Mouse (Mus musculus) skeletal muscle tissue, adult 2 months (tissue): Measurements from ENCODE around the gene Arap2.
"Not testable (repeated sequence)": the region's sequence is repeated elsewhere in the genome, so short reads cannot be mapped to it uniquely, and the experiment has no call there.

Experiments used
- DNase-seq: peaks from one replicate; pipeline ENCODE4 v3.0.0-alpha.2; 2012; ENCODE audit warnings: low read depth, low spot score

Arap2 gene

DNA sequence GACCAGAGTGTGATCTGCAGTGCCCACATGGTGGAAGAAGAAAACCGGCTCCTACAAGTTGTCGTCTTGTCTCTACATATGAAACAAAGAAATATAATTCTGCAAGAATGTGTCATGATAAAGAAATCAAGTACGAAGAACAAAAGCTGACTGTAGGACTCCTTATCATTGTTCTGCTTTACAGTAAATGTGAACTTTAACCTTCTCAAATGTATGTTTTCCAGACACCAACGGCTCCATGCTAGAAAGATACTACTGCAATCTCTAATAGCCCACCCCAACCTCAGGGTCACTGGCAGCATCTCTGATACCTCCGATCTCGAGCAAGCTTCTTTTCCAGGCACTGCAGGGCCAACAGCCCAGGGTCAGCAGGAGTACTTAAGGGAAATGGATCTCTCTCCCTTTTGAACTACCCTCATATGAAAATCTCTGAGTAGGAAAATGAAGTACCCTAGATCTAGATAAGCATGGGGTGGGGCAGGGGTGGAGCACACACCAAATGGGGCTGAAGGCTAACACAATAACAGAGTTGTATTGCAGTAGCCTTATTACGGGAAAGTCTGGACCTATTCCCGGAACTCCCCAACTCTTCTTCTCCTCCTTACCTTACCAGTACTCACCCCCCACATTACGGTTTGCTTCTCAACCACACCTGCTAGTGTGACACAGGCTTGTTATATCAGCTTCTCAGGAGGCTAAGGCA, 22.6 kb downstream of the Arap2 start:
- no peak for DNase-seq

DNA sequence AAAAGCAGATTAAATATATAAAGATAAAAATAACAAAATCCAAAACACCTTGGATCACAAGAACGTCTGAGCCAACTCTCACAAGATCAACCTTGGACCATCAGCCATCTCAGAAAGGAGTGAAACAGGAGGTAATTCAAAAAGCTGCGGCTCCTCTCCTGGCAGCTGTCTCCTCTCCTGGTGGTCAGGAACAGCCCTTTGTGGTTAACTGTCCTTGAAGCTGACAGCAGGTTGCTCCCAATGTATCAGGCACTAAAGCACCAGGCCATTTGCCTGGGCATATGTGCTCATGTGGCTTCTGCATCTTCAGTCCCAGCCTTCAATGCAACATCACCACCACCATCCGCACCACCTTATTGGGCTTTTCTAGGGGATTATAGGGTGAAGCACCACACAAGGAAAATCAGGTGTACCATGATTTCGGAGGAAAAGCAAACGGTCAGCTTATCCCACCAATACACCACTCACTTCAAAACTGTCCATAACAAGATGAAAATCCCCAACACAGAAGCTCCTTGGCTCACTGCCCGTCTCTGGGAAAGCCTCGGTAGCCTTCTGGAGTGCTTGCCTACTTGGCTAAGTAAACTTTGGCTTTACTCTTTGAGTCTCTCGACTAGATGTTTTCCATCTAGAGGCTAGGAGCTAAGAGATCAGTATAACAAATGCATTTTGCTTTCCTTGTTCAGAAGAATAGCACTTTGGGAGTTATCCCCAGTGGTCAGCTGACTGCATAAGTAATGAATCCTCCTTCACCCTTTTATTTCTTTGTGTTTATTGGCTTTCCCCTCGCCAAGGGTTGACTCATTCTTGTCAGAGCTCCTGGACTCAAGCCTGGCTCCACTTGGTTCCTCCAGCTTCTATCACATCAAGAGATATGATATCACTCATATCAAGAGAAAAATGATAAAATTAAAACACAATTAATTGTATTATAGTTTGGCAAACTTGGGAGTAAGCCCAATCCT, 26.2 kb downstream of the Arap2 start:
- no peak for DNase-seq

DNA sequence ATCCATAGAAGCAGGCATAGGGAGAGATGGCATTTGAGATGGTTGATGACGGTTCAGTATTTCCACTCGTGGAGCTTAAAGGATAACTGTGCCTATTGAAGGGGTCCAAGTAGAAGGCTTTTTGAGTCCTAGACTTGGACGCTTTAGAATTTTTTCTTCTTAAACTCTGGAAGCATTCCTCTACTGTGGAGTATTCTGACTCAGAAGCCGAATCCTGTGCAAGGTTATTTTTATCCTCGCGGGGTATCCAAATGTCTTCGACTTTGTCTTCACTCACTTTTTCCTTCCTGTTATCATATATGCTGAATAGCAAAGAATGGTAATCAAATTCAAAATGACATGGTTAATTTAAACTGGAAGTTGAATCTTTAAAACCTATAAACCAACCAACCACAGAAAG, 35.4 kb downstream of the Arap2 start:
- not testable (repeated sequence) for DNase-seq

DNA sequence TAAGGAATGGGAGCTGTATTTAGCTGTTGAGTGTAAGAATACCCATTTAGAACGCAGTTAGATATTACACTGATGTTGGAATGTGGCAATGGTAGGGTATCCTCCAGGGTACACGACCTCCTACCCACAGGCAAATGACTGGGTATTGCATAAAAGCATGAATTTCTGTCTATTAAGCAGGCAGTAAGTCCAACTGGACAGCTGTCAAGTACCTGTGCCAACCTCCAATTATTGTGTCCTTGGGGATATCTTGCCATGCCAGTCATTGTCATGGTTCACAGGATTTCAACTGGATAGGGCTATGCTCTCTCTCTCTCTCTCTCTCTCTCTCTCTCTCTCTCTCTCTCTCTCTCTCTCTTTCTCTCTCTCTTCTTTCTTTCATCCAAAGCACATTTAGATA, 40.4 kb downstream of the Arap2 start:
- DNase-seq = peak; percentile 5

DNA sequence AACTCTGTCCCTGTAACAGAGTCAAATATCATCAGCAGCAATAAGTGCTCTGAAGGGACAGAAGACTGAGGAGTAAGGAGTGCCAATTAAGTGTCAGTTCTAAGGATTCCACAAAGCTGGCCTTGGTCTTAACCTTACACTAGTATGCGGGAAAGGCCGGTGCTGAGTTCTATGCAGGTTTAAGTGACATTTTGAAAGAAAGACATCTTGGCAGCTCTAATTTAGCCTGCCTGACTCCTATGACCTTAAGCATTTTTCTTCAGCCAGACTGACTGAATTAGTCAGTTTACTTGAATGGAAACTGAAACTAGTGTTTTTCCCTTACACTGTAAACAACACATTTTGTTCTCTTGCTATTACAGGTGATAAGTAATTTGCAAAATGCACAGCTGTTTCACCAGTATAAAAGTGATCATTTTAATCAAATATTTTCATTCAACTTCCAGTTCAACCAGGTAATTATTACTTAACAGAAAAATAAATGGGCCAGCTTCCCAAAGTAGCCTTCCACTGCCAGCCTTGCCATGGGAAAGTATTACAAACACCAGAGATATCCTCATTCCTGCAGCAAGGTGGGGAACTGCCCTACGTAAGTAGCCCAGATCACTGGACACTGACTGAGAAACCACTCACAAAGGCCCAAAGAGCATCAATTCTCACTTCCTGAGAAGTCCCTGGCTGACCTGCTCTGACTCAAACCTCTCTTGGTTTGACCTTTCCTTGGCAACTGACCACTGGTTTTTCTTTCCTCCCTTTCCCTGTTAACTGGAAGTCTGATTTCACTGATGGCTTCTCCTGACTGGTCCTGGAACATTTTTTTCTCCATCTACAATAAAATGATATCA, 42.5 kb downstream of the Arap2 start:
- no peak for DNase-seq

DNA sequence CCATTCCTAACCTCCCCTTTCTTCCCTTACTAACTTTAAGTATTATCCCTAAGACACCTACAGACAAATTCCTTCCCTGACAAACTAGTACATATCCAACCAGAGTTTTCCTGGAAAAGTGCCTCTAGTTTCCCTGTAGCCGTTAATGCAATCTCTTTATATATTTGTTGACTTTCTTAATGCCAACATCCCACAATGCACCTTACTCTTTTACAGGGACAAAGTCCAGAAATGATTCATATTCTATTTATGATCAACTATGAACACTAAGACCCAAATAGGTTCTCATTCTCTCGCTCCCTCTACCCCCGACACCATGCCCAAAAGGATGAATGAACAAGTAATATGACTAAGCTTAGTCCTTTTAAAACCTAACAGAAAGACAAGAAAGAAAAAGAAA, 49.5 kb downstream of the Arap2 start:
- DNase-seq = no peak

DNA sequence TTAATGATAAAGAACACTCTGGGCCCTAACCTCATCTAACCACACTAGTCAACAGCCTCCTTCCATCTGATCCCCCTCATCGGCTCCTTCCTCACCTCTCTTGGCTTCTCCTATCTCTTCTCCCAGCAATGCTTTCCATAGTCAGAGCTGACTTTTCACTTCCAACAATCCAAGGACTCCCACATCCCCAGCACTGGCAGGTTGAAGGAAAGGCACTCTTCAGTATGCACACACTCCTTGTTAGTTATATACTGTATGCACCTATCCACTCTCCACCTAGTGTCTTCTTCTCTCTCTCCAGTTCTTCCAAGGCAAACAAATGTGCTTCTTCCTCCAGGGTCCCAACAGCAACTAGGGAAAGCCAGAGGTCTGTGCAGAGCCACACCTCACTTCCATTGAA, 50.0 kb downstream of the Arap2 start:
- no peak for DNase-seq

DNA sequence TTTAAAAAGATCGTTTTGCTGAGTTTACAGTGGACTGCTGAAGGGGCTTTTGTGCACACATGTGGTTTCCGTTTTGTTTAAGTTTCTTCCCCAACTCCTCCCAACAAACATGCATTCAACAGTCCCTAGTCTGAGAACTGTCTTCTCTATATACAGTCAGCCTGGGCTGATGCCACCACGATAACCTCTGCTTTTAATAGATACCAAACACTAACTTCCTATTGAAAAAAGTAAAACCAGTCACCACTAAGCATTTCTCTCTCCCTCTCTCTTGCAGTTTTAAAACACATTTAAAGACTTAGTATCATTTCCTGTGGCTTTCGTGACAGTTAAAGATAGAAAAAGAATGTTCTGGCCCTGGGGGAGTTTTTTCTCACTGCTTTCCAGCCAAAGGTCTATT, 50.5 kb downstream of the Arap2 start:
- no peak for DNase-seq

DNA sequence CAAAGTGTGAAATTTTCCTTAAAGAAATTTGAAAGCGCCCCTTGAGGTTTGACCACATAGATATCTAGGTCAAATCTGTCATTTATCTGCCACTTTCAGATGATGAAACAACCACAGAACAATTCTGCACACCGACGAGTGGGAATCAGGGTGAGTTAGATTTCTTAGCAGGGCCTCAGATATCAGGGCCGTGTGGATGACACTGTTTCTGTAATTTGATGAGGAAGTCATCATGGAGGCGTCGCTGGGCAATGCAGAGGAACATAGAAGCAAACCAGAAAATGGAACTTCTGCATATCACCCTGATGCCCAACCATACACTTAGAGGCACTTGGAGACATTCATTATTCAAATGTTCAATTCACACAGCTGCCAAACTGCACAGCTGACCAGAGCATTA, 55.0 kb downstream of the Arap2 start:
- DNase-seq = no peak

DNA sequence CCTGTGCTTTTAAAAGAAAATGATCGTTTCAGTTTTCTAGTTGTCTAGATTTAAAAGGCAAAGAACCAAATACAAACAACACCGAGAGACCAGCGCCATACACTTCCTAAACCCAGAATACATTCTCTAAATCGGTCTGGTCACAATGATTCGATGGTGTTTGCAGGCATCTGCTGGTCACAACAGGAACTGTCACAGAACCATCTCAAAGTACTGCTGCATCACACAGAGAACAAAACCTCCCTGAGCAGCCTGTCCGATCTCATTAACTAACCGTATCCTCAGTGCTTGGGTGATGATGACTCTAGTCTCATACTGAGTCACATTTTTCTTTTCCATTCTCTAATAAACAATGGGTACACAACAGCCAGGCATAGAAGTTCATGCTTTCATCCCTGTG, 59.1 kb downstream of the Arap2 start:
- DNase-seq = no peak

DNA sequence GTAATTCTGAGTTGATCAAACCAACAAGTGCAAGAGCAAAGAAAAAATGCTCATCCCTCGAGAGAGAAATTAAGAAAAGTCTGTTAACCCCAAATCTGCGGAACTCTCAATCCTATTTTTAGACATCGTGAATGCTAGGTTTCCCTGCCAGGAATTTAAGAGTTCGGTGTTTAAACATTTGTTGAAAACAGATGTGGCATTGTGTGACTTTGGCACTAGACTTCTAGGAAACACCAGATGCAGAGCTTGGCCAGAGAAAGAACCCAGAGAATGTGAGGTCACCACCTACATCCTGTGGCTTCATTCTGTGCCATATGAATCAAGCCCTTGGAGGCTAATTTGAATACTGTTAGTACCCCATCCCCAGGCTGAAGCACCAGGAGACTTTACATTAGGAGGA, 76.0 kb downstream of the Arap2 start:
- DNase-seq = no peak

DNA sequence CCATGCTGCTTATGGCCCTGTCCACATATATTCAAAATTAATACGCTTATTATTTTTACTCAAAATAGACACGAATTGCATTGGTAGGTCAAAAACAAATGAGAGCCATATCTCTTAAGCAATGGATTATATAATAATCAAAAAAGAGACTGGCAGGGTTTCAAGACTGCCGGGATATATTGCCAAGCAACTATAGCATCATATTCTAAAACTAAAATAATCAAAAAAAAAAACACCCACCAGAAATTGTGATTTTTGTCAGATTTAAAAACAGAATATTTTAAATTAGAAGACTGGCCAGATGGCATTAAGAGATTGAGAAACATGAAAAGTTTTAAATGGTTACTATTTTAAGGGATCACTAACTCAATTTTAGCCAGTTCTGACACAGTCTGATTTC, 82.2 kb downstream of the Arap2 start:
- no peak for DNase-seq

DNA sequence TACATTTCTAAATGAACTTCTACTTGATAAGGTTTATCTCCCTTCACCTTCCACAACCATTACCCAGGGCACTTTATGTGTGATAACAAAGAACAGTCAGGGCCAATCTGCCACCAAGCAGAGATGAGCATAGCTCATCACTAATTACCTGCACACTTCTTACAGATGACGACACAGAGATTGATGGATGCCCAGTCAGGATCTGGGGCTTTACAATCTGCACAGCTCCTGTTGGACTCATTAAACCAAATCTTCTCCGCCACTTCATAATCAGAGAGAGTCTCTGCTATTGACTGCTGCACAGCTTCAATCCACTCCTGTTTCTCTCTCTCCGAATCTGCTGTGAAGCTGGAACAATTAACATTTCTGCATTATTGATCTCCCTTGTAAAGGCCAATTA, 82.8 kb downstream of the Arap2 start:
- DNase-seq = no peak

DNA sequence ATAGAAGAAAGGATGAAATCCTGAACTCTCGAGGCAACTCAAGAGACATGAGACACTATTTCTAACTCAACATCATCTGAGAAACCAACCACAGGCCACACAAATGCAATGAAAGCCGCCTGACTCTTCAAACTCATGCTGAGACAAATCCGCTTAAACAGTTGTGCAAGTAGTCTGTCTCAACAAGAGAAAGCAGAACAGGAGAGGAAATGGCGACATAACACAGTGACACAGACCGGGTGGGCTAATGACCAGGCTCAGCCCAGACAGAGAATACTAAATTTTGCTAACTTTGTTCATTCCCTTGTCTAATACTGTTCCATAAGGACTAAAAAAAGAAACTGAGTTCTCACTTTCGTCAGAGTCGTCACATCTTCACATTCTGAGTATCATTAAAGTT, 88.6 kb downstream of the Arap2 start:
- no peak for DNase-seq

DNA sequence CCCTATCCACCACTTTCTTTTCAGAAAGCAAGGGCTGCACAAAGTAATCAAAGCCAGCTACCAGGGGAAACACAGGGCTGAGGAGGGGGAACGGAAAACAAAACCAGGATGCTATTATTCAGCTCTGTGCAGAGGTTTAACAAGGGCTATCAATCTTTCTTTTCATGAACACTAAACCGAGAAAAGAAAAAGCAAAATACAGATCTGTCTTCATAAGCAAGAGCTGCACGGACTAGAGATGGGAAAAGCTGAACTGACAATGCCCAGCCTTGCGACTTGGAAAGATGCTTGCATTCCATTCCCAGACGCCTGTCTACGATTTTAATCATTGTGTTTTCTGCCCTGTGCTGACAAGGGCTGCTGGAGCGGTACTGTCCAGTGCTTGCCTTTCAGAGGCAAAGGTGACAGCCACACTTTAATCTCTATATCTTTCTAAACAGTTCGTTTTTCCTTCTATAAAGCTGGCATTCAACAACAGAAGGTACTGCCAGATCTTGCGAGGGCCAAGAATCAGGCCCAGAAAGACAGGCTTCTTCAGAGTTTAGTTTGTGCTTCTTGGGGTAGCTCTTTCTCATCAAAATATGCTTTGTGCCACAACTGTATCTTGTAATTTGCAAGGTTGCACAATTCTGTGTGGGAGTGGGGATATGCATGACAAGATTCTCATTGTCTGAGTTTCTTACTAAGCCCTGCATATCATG, 93.1 kb downstream of the Arap2 start:
- no peak for DNase-seq

DNA sequence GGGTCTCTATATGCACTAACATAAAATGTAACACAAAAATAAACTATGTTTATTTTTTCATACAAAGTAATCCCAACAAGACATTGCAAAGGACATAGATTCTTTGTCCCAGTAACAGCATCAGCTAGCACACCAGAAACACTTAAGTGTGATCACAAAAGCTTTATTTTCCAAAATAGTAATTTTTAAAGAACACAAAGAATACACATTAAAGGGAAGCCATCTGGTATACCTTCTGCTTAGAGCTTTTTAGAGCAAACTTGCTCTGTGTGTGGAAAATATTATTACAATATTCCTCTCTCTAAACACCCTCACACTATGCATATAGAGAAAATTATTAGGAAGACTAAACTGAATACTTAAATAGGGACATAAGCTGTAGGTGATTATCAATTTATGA, 100.6 kb downstream of the Arap2 start:
- DNase-seq = no peak

DNA sequence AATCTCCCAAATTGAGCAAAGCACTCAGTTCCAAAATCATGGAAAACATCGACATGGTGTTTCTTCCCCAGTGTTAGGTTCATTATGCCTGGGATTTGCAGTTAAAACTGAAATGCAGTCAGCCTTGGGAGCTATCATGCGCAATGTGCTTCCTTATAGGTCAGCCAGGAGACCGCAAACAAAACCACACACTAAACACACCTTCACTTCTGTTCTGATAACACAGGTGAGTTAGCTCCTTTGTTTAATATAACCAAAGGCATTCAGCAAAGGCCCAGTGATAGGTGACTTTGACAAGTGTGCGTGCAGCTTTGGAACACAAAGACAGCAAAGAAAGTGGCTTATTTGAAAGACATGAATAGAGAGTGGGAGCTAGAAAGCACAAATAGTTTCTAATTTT, 101.1 kb downstream of the Arap2 start:
- no peak for DNase-seq

DNA sequence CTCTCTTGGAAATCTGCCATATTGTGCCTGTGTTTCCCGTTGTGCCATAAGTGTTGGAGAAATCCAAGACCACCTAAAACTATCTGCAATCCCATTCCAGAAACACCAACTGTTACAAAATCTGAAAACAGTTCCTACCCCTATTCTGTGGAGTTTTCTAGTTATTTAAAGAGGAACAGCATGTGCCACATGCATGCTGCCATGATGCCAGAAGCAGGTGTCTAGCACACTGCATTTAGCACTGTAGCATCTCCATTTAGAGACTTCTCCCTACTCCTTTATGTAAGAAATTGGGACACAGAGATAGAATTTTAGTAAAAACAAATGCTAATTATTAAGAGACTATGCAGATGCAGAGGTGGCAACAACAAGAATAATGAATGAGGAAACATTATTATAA, 102.8 kb downstream of the Arap2 start:
- no peak for DNase-seq

DNA sequence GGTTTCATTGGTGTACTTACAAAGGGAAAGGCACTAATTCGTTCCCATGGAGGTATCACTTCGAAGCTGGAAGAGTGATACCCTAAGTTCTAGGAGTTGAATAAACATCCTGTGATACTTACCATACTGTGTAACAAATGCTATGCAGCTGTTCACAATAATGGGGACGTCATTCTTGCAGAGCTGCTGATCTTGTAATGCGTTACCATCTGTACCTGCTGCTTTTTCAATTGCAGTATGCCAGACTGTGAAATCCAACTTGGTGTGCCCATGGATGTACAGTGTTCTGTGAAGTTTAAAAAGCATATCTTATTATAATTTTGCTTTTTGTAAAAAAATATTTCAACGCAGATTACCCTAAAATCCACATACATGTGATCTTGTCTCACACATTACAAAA, 112.0 kb downstream of the Arap2 start:
- no peak for DNase-seq

DNA sequence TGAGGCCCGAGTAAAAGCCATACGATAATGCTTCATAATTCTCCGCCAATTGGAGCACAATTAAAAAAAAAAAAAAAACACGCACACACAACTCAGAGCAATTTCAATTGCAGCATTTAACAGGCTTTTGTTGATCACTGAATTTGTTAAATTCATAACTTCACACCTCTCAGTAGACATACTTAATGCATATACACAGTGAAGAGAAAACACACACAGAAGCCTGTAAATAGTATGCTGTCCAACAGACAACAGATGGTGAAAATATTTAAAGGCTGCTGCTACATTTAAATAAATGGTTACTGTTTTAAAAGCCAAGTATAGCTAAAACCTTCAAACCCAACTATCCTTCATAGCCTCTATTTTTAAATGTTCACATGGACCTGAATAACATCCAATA, 123.6 kb downstream of the Arap2 start:
- no peak for DNase-seq

DNA sequence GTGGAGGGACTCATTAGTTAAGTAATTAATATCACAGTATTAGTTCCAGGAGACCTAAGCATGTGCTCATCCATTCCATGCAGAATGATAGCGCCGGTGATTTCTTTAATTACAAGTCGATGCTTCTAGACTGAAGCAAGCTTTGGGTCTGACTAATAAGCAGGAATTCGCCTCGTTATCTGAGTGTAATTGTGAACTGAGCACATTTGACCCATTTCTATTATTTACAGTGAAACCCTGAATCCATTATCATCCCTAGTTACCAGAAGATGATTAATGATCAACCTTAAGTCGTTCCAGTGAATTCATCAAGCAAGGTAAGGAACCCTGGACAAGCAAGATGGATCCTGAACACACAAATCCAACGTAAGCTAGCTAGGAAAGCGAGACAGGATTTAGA, 125.5 kb downstream of the Arap2 start:
- DNase-seq = no peak

DNA sequence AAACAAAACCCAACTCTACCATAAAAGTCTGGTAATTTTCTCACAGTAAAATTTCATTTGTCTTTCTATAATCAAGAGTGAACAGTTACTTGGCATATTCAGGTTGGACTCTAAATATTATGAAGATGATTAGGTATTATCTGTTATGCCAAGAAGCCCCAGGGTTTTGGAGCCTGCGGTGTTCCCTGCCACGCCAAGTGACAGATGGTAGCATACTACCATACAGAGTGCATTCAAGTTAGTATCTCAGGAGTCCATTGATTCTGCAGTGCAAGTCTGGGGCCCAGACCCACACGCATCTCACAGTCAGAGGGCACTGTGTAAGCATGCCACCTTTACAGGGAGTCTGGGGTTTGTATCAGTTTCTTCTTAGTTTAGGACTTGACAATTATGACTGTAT, 129.6 kb downstream of the Arap2 start:
- DNase-seq = no peak
